Mouse (Mus musculus) cerebellum, postnatal 14 days (tissue): ENCODE results near the gene Gabarapl1.

Source experiments
- DNase-seq, 2 experiments: peaks; one replicate each; pipeline ENCODE4 v3.0.0; 2021; ENCODE audit warnings: mixed read lengths in 2 of 2

The Gabarapl1 gene

DNA sequence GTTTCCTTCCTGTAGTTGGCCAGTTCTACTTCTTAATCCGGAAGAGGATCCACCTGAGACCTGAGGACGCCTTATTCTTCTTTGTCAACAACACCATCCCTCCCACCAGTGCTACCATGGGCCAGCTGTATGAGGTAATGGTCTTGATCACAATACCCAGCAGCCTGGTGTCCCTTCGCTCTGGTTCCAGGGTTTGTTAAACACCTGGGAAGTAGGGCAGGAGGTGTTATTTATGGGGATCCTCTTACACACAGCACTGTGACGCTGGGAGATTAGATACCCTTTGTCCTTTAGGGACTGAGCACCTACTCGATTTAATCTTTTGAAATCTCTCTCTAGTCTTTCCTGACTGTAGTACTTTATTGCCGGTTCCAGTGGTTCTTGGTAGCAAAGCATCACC is 5.6 kb downstream of the Gabarapl1 start:
- no peak for DNase-seq

GRCm38 (mm10) chr6:129541931-129542330 is 9.0 kb downstream of the Gabarapl1 start:
- peak; percentile 15 to 41 for DNase-seq

- peak; percentile 16 to 21 for DNase-seq
These were observed 9.6 kb downstream of the Gabarapl1 start for GRCm38 (mm10) chr6:129542540-129542939.

- peak; percentile 84 to 87 for DNase-seq
These were observed 11.0 kb downstream of the Gabarapl1 start for GRCm38 (mm10) chr6:129543709-129544606.

GRCm38 (mm10) chr6:129547277-129547676 is 14.3 kb downstream of the Gabarapl1 start:
- DNase-seq: no peak

DNA sequence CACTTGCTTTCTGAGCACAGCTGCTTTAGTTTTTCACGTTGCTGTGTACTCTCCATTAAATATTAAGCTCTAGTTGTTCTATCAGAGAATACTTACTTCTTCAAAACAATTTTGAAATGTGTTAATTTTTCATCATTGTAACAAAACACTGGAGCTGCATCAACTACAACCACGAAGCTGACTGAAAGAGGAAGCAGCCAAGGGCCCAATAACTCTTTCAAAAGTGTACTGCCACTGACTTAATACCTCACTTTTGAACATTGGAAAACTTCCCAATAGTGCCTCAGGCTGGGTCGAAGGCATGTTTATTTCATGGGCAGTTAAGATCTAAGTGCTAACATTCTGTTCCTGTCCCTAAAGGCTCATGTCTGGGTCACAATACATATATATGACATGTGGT is 15.0 kb downstream of the Gabarapl1 start:
- DNase-seq: no peak

GRCm38 (mm10) chr6:129557298-129558023 is 24.5 kb downstream of the Gabarapl1 start:
- no peak for DNase-seq

- DNase-seq: peak; percentile 82 to 87
These were observed 26.1 kb downstream of the Gabarapl1 start for GRCm38 (mm10) chr6:129558946-129559640.

GRCm38 (mm10) chr6:129559641-129560027 is 26.7 kb downstream of the Gabarapl1 start:
- no peak for DNase-seq

GRCm38 (mm10) chr6:129565257-129565656 is 32.3 kb downstream of the Gabarapl1 start:
- DNase-seq: no peak

- DNase-seq: no peak
These were observed 42.4 kb downstream of the Gabarapl1 start for GRCm38 (mm10) chr6:129575315-129575714.

GRCm38 (mm10) chr6:129577605-129578004 is 44.6 kb downstream of the Gabarapl1 start, which contains the start of gene Klre1:
Klre1 (plus strand) TSS chr6:129577905.
- DNase-seq: no peak

DNA sequence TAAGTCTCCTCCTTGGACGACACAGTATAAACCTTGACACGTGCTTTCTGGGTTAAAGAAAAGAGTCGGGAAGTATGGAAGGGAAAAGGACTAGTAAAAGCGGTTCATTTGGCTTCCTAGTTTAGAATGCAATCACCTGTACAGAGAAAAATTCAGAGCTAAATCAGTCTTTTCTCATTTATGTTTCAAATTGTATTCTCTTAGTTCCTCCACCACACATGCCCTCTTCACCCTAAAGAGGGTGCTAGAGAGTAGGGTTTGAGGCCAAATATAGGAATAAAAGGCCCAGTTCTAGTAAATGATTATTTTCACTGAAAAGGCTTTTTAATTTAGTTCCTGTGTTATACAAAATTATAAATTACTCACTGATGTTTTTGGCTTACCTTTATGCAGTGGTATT is 48.3 kb downstream of the Gabarapl1 start:
- peak in 1 of 2 experiments; percentile 11 for DNase-seq

- no peak for DNase-seq
These were observed 48.9 kb downstream of the Gabarapl1 start for GRCm38 (mm10) chr6:129581896-129582295.

DNA sequence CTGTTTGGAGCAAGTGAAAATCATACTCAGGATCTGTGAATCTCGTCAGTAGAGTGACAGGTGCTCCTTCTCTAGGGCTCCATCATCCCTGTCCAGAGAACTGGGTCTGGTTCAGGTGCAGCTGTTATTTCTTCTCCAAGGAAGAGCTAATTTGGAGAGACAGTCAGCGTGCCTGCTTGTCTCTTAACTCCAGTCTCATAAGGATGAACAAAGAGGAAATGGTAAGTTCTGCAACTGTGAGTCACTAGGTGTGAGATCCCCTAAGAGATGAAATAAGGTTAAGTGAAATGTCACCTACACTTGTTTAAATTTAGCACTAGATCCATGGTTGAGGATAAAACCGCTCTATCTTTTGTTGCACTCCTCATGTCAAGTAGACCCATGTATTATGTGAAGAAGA is 50.1 kb downstream of the Gabarapl1 start:
- DNase-seq: no peak

DNA sequence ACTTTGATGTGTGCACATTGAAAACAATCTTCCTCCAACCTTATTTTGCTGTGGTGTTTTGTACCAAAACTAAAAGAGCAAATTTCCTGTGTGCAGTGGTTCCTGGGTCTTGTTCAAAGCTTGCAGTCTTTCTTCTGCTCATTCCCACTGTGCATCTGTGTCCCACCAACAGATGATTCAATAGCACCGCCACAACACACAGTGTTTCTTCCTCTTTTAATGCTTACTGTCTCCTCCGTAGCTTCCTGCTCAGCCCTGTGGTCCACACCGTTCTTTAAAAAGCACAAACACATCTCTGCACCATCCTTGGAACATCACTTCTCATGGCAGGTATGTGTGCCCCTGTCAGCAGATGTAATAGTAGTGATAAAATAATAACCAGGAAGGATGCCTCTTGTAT is 58.5 kb downstream of the Gabarapl1 start, which contains the start of gene Klrd1:
Gene Klrd1, plus strand, starts transcription at position 275 of the 400 bp plus-strand sequence.
- no peak for DNase-seq
